Mouse (Mus musculus): ENCODE measurements around the gene Btbd35f28. TPM values are rescaled to one million over a fixed set of nuclear protein-coding genes. Genes with fewer than 3 reads are reported as not detected.
"Not testable (repeated sequence)": the region's sequence is repeated elsewhere in the genome, so short reads cannot be mapped to it uniquely, and the experiment has no call there.

The Btbd35f28 gene
- not detected in 2 replicates for polyA plus RNA-seq (2015; fragmentation: Nextera tagmentation; extraction: Ambion mirVana)

DNA sequence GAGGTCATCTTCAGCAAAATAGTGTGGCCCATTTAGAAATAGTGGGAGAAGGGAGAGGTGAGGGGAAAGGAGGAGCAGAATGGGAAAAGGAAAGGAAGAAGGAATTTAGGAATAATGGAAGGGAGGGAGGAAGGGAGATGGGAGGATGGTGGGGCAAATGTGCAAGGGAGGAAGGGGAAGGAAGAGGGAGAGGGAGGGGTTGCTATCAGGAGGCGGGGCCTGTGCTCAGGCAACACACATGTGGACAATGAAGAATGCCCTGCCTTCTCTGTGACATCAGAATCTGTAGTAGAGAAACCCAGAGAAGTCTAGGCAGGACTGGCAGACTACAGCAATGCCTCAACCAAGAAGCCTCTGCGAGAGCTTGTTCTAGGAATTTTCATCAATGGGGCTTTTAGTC is at the start of gene Btbd35f28:
TSS of gene Btbd35f28 (plus strand) at position 301 of the 400 bp plus-strand sequence.
- no CpG with 5 or more reads among the region's 2 CpGs for WGBS
- H3K9me3 ChIP-seq (replicated peaks); H3K9ac ChIP-seq (replicated peaks); H3K4me3 ChIP-seq (replicated peaks); ATAC-seq (ENCODE audit: low FRiP score); H3K4me2 ChIP-seq; H3K36me3 ChIP-seq; H3K27me3 ChIP-seq (replicated peaks); H3K4me1 ChIP-seq; H3K27ac ChIP-seq (replicated peaks): not testable (repeated sequence)

Other genes with a start within 250 kb of the Btbd35f28 start
- not detected in 2 replicates for gene Btbd35f16, start 239.6 kb upstream of the Btbd35f28 start, polyA plus RNA-seq (2015; fragmentation: Nextera tagmentation; extraction: Ambion mirVana)
- gene Btbd35f3, start 158.9 kb upstream of the Btbd35f28 start, polyA plus RNA-seq (2015; fragmentation: Nextera tagmentation; extraction: Ambion mirVana), result not detected in 2 replicates
- gene Btbd35f20, start 94.7 kb downstream of the Btbd35f28 start, polyA plus RNA-seq (2015; fragmentation: Nextera tagmentation; extraction: Ambion mirVana), result not detected in 2 replicates
- not detected in 2 replicates for gene Btbd35f17, start 174.1 kb downstream of the Btbd35f28 start, polyA plus RNA-seq (2015; fragmentation: Nextera tagmentation; extraction: Ambion mirVana)

Data from neural tube, embryonic 15.5 days (tissue).